Mouse (Mus musculus) frontal cortex, adult (tissue): ENCODE measurements around the gene Vmn2r97.
"Not testable (repeated sequence)": the region's sequence is repeated elsewhere in the genome, so short reads cannot be mapped to it uniquely, and the experiment has no call there.

Experiments used
- ATAC-seq: cut with Nextera tagmentation; 2 replicates; pipeline ENCODE4 v1.9.2; 2017; ENCODE audit warnings: mild to moderate bottlenecking, moderate library complexity, mixed read lengths; ENCODE audit not compliant: low TSS enrichment

Vmn2r97 gene

GRCm38 (mm10) chr17:18914000-18914399, at the start of gene Vmn2r97:
Gene Vmn2r97, plus strand, starts transcription at chr17:18914300.
- ATAC-seq = not testable (repeated sequence)

GRCm38 (mm10) chr17:18882436-18882835, 31.7 kb upstream of the Vmn2r97 start:
- not testable (repeated sequence) for ATAC-seq

- ATAC-seq = no peak
Observed at GRCm38 (mm10) chr17:18889745-18890329, 24.3 kb upstream of the Vmn2r97 start.

- ATAC-seq = not testable (repeated sequence)
Observed at GRCm38 (mm10) chr17:18957800-18958199, 43.7 kb downstream of the Vmn2r97 start.

- ATAC-seq = no peak
Observed at GRCm38 (mm10) chr17:18968371-18969275, 54.5 kb downstream of the Vmn2r97 start.
